Mouse (Mus musculus) CH12.LX (cell line): ENCODE data around the gene Rasal1.

Experiments used
- CTCF ChIP-seq, 2 experiments: IDR thresholded peaks in 1 of 2; conservative IDR thresholded peaks in 1 of 2; 2 replicates each; pipeline ENCODE4 v1.5.1; 2011 to 2012; ENCODE audit warnings: low read depth in 2 of 2, low read length in 2 of 2, improper control_type of control experiment in 1 of 2, inconsistent platforms in 1 of 2, mild to moderate bottlenecking in 1 of 2, moderate library complexity in 1 of 2
- IRF4 ChIP-seq: IDR thresholded peaks from 2 replicates; pipeline ENCODE4 v1.6.1; 2014; ENCODE audit warnings: low read depth, mild to moderate bottlenecking, inconsistent platforms, low read length, improper control_type of control experiment
- RAD21 ChIP-seq: IDR thresholded peaks from 2 replicates; pipeline ENCODE4 v1.6.1; 2011; ENCODE audit warnings: low read depth, mild to moderate bottlenecking, low read length, improper control_type of control experiment, moderate library complexity

DNA sequence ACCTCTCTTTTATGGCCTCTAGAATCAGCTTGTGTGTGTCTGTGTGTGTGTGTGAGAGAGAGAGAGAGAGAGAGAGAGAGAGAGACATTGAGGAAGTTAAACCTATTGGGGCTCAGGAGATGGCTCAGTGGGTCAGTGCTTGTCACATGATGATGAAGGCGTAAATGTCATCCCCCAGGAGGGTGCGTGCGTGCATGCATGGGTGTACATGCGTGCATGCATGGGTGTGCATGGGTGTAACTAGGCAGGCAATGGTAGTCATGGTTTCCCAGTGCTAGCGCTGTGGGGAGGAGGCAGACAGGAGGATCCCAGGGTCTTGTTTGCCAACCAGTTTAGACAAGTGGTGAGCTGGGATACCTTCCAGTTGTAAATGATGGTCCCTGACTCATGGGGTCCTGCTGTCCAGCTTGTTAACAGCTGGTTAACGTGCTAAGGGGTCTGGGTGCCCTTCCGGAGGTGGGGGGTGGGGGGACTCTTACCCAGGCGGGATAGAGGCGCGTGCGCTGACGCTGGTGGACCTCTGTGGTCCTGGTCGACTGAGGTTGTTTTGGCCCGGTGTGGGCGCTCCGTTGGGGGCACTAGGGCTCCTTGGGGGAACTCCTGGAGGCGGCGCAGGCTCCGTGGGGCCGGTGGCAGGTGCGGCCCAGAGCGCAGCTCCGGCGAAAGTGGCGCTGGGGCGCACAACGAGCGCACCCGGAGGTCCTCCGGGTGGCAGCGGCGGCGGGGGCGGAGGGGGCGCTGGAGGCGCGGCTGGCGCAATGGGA is 45.5 kb downstream of the Rasal1 start:
- TF ChIP-seq RAD21 = no peak
- TF ChIP-seq CTCF (conservative IDR thresholded peaks at IDR 0.05 in 1 of 2, IDR thresholded peaks at IDR 0.05 in 1 of 2; ENCODE audit: low read depth in 2 of 2, low read length in 2 of 2) = no peak
- TF ChIP-seq IRF4 = no peak
